Mouse (Mus musculus) G1E (cell line): ENCODE measurements at regions not wholly inside any gene's neighbourhood (a gene's known extent, or its start where the extent isn't known, plus 50 kb on each side); places are given as distances from the start of the nearest gene placed in this dataset.

Experiments
- ATAC-seq: 2 replicates; pipeline ENCODE4 v1.8.0; 2016; ENCODE audit warnings: mild to moderate bottlenecking; ENCODE audit not compliant: insufficient number of reproducible peaks, poor library complexity, low FRiP score, severe bottlenecking; ENCODE audit errors: extremely low read depth
- DNase-seq: peaks from one replicate; pipeline ENCODE4 v3.0.0; 2012; ENCODE audit warnings: low spot score
- H3K27me3 ChIP-seq: 2 replicates; pipeline ENCODE4 v1.6.1; 2012; ENCODE audit warnings: mild to moderate bottlenecking, low read length, inconsistent platforms; ENCODE audit not compliant: insufficient read depth
- H3K36me3 ChIP-seq: replicated peaks from 2 replicates; pipeline ENCODE3; 2012; ENCODE audit warnings: mild to moderate bottlenecking, inconsistent platforms
- H3K4me1 ChIP-seq: 2 replicates; pipeline ENCODE4 v1.6.1; 2012; ENCODE audit warnings: low read depth, low read length, inconsistent platforms, mixed read lengths; ENCODE audit not compliant: insufficient read depth
- H3K4me3 ChIP-seq: 2 replicates; pipeline ENCODE4 v1.5.1; 2012; ENCODE audit warnings: low read depth, mild to moderate bottlenecking, inconsistent platforms, low read length, moderate library complexity, mixed read lengths
- H3K9me3 ChIP-seq: replicated peaks from 2 replicates; pipeline ENCODE4 v1.6.1; 2012; ENCODE audit warnings: inconsistent platforms
- CTCF ChIP-seq: IDR thresholded peaks from 2 replicates; pipeline ENCODE4 v1.5.1; 2012; ENCODE audit warnings: low read depth, low read length, inconsistent platforms, mixed read lengths
- GATA1 ChIP-seq: IDR thresholded peaks from 2 replicates; pipeline ENCODE4 v1.6.1; 2012; ENCODE audit warnings: borderline replicate concordance, low read length, inconsistent platforms, mixed read lengths
- GATA2 ChIP-seq: IDR thresholded peaks from 2 replicates; pipeline ENCODE4 v1.6.1; 2012; ENCODE audit warnings: low read depth, low read length, inconsistent platforms, borderline replicate concordance
- POLR2AphosphoS5 ChIP-seq: IDR thresholded peaks from 2 replicates; pipeline ENCODE4 v1.6.1; 2012; ENCODE audit warnings: low read depth, low read length, inconsistent platforms; ENCODE audit not compliant: insufficient replicate concordance
- TAL1 ChIP-seq: conservative IDR thresholded peaks from 2 replicates; pipeline ENCODE4 v1.6.1; 2012; ENCODE audit warnings: low read depth, low read length, inconsistent platforms, mixed read lengths

GRCm38 (mm10) chr15:72140122-72140521 lies 1694.2 kb upstream of the Gm6569 start:
- TF ChIP-seq POLR2AphosphoS5, result no peak
- no peak for TF ChIP-seq CTCF
- no peak for TF ChIP-seq GATA1
- TF ChIP-seq GATA2, result no peak
- TF ChIP-seq TAL1, result no peak
- Histone ChIP-seq H3K4me1 (no peaks in the 10 kb centered on the region), H3K36me3 (no peaks in the 10 kb centered on the region), H3K4me3 (no peak overlapping the region), H3K9me3 (peaks cover 3% of the 10 kb centered on the region; the same call in 1 of the 2 replicates), H3K27me3 (no peaks in the 10 kb centered on the region)
- ATAC-seq (no peak), DNase-seq (no peak)

- Histone ChIP-seq H3K4me3 (no peak overlapping the region), H3K27me3 (no peaks in the 10 kb centered on the region), H3K36me3 (no peaks in the 10 kb centered on the region), H3K4me1 (no peaks in the 10 kb centered on the region), H3K9me3 (peaks cover 25% of the 10 kb centered on the region)
- TF ChIP-seq POLR2AphosphoS5, result no peak
- TF ChIP-seq TAL1, result no peak
- no peak for TF ChIP-seq GATA1
- TF ChIP-seq GATA2, result no peak
- no peak for DNase-seq
- ATAC-seq, result no peak
Measured at GRCm38 (mm10) chr15:72150581-72150980, 1683.8 kb upstream of the Gm6569 start.

- TF ChIP-seq TAL1, result no peak
- no peak overlapping the region for H3K4me3 ChIP-seq
- H3K36me3 ChIP-seq, result no peaks in the 10 kb centered on the region
- H3K4me1 ChIP-seq, result no peaks in the 10 kb centered on the region
- ATAC-seq (no peak), DNase-seq (no peak)
- peaks cover 58% of the 10 kb centered on the region for H3K9me3 ChIP-seq
- H3K27me3 ChIP-seq, result no peaks in the 10 kb centered on the region
Measured at GRCm38 (mm10) chr15:72158505-72158904, 1675.9 kb upstream of the Gm6569 start.

GRCm38 (mm10) chr15:72200861-72201260 lies 1633.5 kb upstream of the Gm6569 start:
- Histone ChIP-seq H3K4me1 (no peaks in the 10 kb centered on the region), H3K4me3 (no peak overlapping the region), H3K9me3 (peaks cover 12% of the 10 kb centered on the region), H3K27me3 (no peaks in the 10 kb centered on the region), H3K36me3 (no peaks in the 10 kb centered on the region)
- ATAC-seq (no peak), DNase-seq (no peak)
- no peak for TF ChIP-seq CTCF
- TF ChIP-seq TAL1, result no peak
- TF ChIP-seq GATA1, result no peak

- Histone ChIP-seq H3K9me3 (peaks cover 10% of the 10 kb centered on the region), H3K27me3 (no peaks in the 10 kb centered on the region), H3K4me3 (no peak overlapping the region), H3K4me1 (no peaks in the 10 kb centered on the region), H3K36me3 (no peaks in the 10 kb centered on the region)
- no peak for DNase-seq
- TF ChIP-seq GATA1 (no peak), TAL1 (no peak), GATA2 (no peak), POLR2AphosphoS5 (no peak), CTCF (no peak)
- no peak for ATAC-seq
Measured at GRCm38 (mm10) chr15:72201791-72202190, 1632.6 kb upstream of the Gm6569 start.

- Histone ChIP-seq H3K4me1 (no peaks in the 10 kb centered on the region), H3K27me3 (no peaks in the 10 kb centered on the region), H3K9me3 (peaks cover 22% of the 10 kb centered on the region), H3K36me3 (no peaks in the 10 kb centered on the region), H3K4me3 (no peak overlapping the region)
- DNase-seq (no peak), ATAC-seq (no peak)
- no peak for TF ChIP-seq TAL1
- TF ChIP-seq GATA1, result no peak
- no peak for TF ChIP-seq GATA2
- TF ChIP-seq POLR2AphosphoS5, result no peak
- TF ChIP-seq CTCF, result no peak
Measured at GRCm38 (mm10) chr15:72205240-72205799, 1629.0 kb upstream of the Gm6569 start.

- ATAC-seq (no peak), DNase-seq (no peak)
- Histone ChIP-seq H3K4me3 (no peak overlapping the region), H3K9me3 (peaks cover 22% of the 10 kb centered on the region), H3K36me3 (no peaks in the 10 kb centered on the region), H3K27me3 (no peaks in the 10 kb centered on the region), H3K4me1 (no peaks in the 10 kb centered on the region)
- no peak for TF ChIP-seq POLR2AphosphoS5
- TF ChIP-seq GATA2, result no peak
- no peak for TF ChIP-seq GATA1
- no peak for TF ChIP-seq TAL1
- no peak for TF ChIP-seq CTCF
Measured at GRCm38 (mm10) chr15:72205950-72206349, 1628.4 kb upstream of the Gm6569 start.
